Mouse (Mus musculus) neural tube, embryonic 12.5 days (tissue): ENCODE measurements at regions not wholly inside any gene's neighbourhood (a gene's known extent, or its start where the extent isn't known, plus 50 kb on each side); places are given as distances from the start of the nearest gene placed in this dataset.

ENCODE experiments used
- ATAC-seq: fragments of 200-750 bp; cut with Nextera tagmentation; 2 replicates; pipeline ENCODE4 v1.8.0; 2017; ENCODE audit warnings: low read depth, mild to moderate bottlenecking, moderate TSS enrichment, moderate library complexity; ENCODE audit not compliant: low FRiP score
- H3K27ac ChIP-seq: fragments of 300-500 bp; sonication (generic); 2 replicates; pipeline ENCODE4 v1.5.1; 2016
- H3K27me3 ChIP-seq: fragments of 300-500 bp; sonication (generic); replicated peaks from 2 replicates; pipeline ENCODE4 v1.6.1; 2016; ENCODE audit warnings: mild to moderate bottlenecking
- H3K36me3 ChIP-seq: fragments of 300-500 bp; sonication (generic); 2 replicates; pipeline ENCODE4 v1.6.1; 2016; ENCODE audit warnings: mild to moderate bottlenecking
- H3K4me1 ChIP-seq: fragments of 300-500 bp; sonication (generic); 2 replicates; pipeline ENCODE4 v1.6.1; 2016
- H3K4me2 ChIP-seq: fragments of 300-500 bp; sonication (generic); replicated peaks from 2 replicates; pipeline ENCODE4 v1.6.1; 2016; ENCODE audit warnings: mild to moderate bottlenecking
- H3K4me3 ChIP-seq: fragments of 300-500 bp; sonication (generic); 2 replicates; pipeline ENCODE4 v1.5.1; 2016
- H3K9ac ChIP-seq: fragments of 300-500 bp; sonication (generic); 2 replicates; pipeline ENCODE4 v1.6.1; 2016; ENCODE audit warnings: mild to moderate bottlenecking
- H3K9me3 ChIP-seq: fragments of 300-500 bp; sonication (generic); 2 replicates; pipeline ENCODE4 v1.6.1; 2016; ENCODE audit warnings: mild to moderate bottlenecking
- WGBS: fragments of 180-500 bp; shearing (Covaris S2); methylation state at CpG from one replicate; pipeline ENCODE4 v1.1.7; 2016; 5-methylcytosine and 5-hydroxymethylcytosine counted together

- no peak overlapping the region for H3K9ac ChIP-seq
- no peaks in the 10 kb centered on the region for H3K36me3 ChIP-seq
- no peaks in the 10 kb centered on the region for H3K9me3 ChIP-seq
- WGBS: 89% methylated on average over 5 of the region's 5 CpGs
- H3K4me2 ChIP-seq: no peak overlapping the region
- ATAC-seq: no peak
- no peak overlapping the region for H3K27ac ChIP-seq
- H3K4me3 ChIP-seq: no peak overlapping the region
- no peaks in the 10 kb centered on the region for H3K27me3 ChIP-seq
- no peaks in the 10 kb centered on the region for H3K4me1 ChIP-seq
Observed at GRCm38 (mm10) chr16:62681880-62682279, 104.7 kb downstream of the Nsun3 start.

GRCm38 (mm10) chr16:62676815-62677214 lies 109.8 kb downstream of the Nsun3 start:
- Histone ChIP-seq H3K4me1 (no peaks in the 10 kb centered on the region), H3K27ac (no peak overlapping the region), H3K27me3 (no peaks in the 10 kb centered on the region), H3K36me3 (no peaks in the 10 kb centered on the region), H3K4me2 (no peak overlapping the region), H3K4me3 (no peak overlapping the region), H3K9me3 (no peaks in the 10 kb centered on the region), H3K9ac (no peak overlapping the region)
- WGBS: 82% methylated on average over 6 of the region's 6 CpGs
- no peak for ATAC-seq

GRCm38 (mm10) chr16:62657383-62657782 lies 129.2 kb downstream of the Nsun3 start:
- WGBS: 82% methylated on average over 2 of the region's 2 CpGs

GRCm38 (mm10) chr16:62654436-62654835 lies 132.2 kb downstream of the Nsun3 start:
- Histone ChIP-seq H3K4me1 (no peaks in the 10 kb centered on the region), H3K27ac (no peak overlapping the region), H3K27me3 (no peaks in the 10 kb centered on the region), H3K4me2 (no peak overlapping the region), H3K9me3 (no peaks in the 10 kb centered on the region), H3K4me3 (no peak overlapping the region), H3K36me3 (no peaks in the 10 kb centered on the region), H3K9ac (no peak overlapping the region)
- WGBS: 87% methylated on average over 1 of the region's 1 CpGs
- no peak for ATAC-seq

More at GRCm38 (mm10) chr16:62657383-62657782, 129.2 kb downstream of the Nsun3 start:
- Histone ChIP-seq H3K4me1 (no peaks in the 10 kb centered on the region), H3K4me2 (no peak overlapping the region), H3K9me3 (no peaks in the 10 kb centered on the region), H3K27ac (no peak overlapping the region), H3K36me3 (no peaks in the 10 kb centered on the region), H3K4me3 (no peak overlapping the region), H3K9ac (no peak overlapping the region), H3K27me3 (no peaks in the 10 kb centered on the region)
- ATAC-seq: no peak

GRCm38 (mm10) chr16:62653817-62654216 lies 132.8 kb downstream of the Nsun3 start:
- no peak overlapping the region for H3K4me3 ChIP-seq
- H3K9ac ChIP-seq: no peak overlapping the region
- H3K4me1 ChIP-seq: no peaks in the 10 kb centered on the region
- WGBS: 39% methylated on average over 8 of the region's 8 CpGs
- ATAC-seq: 0 out of 2 replicates have a peak, but pooled peaks have one; percentile 33
- H3K9me3 ChIP-seq: no peaks in the 10 kb centered on the region
- no peak overlapping the region for H3K27ac ChIP-seq
- no peak overlapping the region for H3K4me2 ChIP-seq
- H3K27me3 ChIP-seq: no peaks in the 10 kb centered on the region
- no peaks in the 10 kb centered on the region for H3K36me3 ChIP-seq

GRCm38 (mm10) chr16:62652769-62653465 lies 133.7 kb downstream of the Nsun3 start:
- Histone ChIP-seq H3K4me2 (no peak overlapping the region), H3K4me3 (no peak overlapping the region), H3K9me3 (no peaks in the 10 kb centered on the region), H3K27me3 (no peaks in the 10 kb centered on the region), H3K36me3 (no peaks in the 10 kb centered on the region), H3K9ac (no peak overlapping the region), H3K27ac (no peak overlapping the region), H3K4me1 (no peaks in the 10 kb centered on the region)
- WGBS: 79% methylated on average over 6 of the region's 6 CpGs
- ATAC-seq: no peak

GRCm38 (mm10) chr16:62650856-62651255 lies 135.8 kb downstream of the Nsun3 start:
- no peak for ATAC-seq
- no peaks in the 10 kb centered on the region for H3K27me3 ChIP-seq
- H3K9ac ChIP-seq: no peak overlapping the region
- H3K4me1 ChIP-seq: no peaks in the 10 kb centered on the region
- H3K4me2 ChIP-seq: no peak overlapping the region
- no peaks in the 10 kb centered on the region for H3K36me3 ChIP-seq
- H3K4me3 ChIP-seq: no peak overlapping the region
- 91% methylated on average over 7 of the region's 7 CpGs for WGBS
- no peak overlapping the region for H3K27ac ChIP-seq
- no peaks in the 10 kb centered on the region for H3K9me3 ChIP-seq

GRCm38 (mm10) chr16:62648326-62648725 lies 138.3 kb downstream of the Nsun3 start:
- Histone ChIP-seq H3K27ac (no peak overlapping the region), H3K4me1 (no peaks in the 10 kb centered on the region), H3K4me3 (no peak overlapping the region), H3K36me3 (no peaks in the 10 kb centered on the region), H3K9ac (no peak overlapping the region), H3K27me3 (no peaks in the 10 kb centered on the region), H3K4me2 (no peak overlapping the region), H3K9me3 (no peaks in the 10 kb centered on the region)
- WGBS: 40% methylated on average over 8 of the region's 8 CpGs
- no peak for ATAC-seq

GRCm38 (mm10) chr16:62646113-62646512 lies 140.5 kb downstream of the Nsun3 start:
- Histone ChIP-seq H3K27ac (no peak overlapping the region), H3K9me3 (no peaks in the 10 kb centered on the region), H3K36me3 (no peaks in the 10 kb centered on the region), H3K9ac (no peak overlapping the region), H3K27me3 (no peaks in the 10 kb centered on the region), H3K4me1 (no peaks in the 10 kb centered on the region), H3K4me2 (no peak overlapping the region), H3K4me3 (no peak overlapping the region)
- WGBS: 77% methylated on average over 1 of the region's 1 CpGs
- ATAC-seq: peak; percentile 64; the same call in 1 of the 2 replicates

GRCm38 (mm10) chr16:62642859-62643403 lies 143.7 kb downstream of the Nsun3 start:
- Histone ChIP-seq H3K4me3 (no peak overlapping the region), H3K9me3 (no peaks in the 10 kb centered on the region), H3K36me3 (no peaks in the 10 kb centered on the region), H3K27me3 (no peaks in the 10 kb centered on the region), H3K4me2 (no peak overlapping the region), H3K27ac (no peak overlapping the region), H3K9ac (no peak overlapping the region), H3K4me1 (no peaks in the 10 kb centered on the region)
- ATAC-seq: no peak
- WGBS: 87% methylated on average over 10 of the region's 10 CpGs

GRCm38 (mm10) chr16:62623938-62624337 lies 162.7 kb downstream of the Nsun3 start:
- Histone ChIP-seq H3K9ac (no peak overlapping the region), H3K4me2 (no peak overlapping the region), H3K4me3 (no peak overlapping the region), H3K4me1 (no peaks in the 10 kb centered on the region), H3K9me3 (no peaks in the 10 kb centered on the region), H3K27ac (no peak overlapping the region), H3K36me3 (no peaks in the 10 kb centered on the region), H3K27me3 (no peaks in the 10 kb centered on the region)
- ATAC-seq: no peak
- 68% methylated on average over 6 of the region's 6 CpGs for WGBS

GRCm38 (mm10) chr16:62610873-62611272 lies 175.7 kb downstream of the Nsun3 start:
- no peak for ATAC-seq
- H3K9ac ChIP-seq: no peak overlapping the region
- no peaks in the 10 kb centered on the region for H3K9me3 ChIP-seq
- H3K4me1 ChIP-seq: no peaks in the 10 kb centered on the region
- no peak overlapping the region for H3K4me3 ChIP-seq
- WGBS: 92% methylated on average over 5 of the region's 5 CpGs
- no peaks in the 10 kb centered on the region for H3K27me3 ChIP-seq
- no peak overlapping the region for H3K27ac ChIP-seq
- no peaks in the 10 kb centered on the region for H3K36me3 ChIP-seq
- H3K4me2 ChIP-seq: no peak overlapping the region

- 83% methylated on average over 3 of the region's 3 CpGs for WGBS
- Histone ChIP-seq H3K9me3 (no peaks in the 10 kb centered on the region), H3K4me2 (no peak overlapping the region), H3K27ac (no peak overlapping the region), H3K4me1 (no peaks in the 10 kb centered on the region), H3K9ac (no peak overlapping the region), H3K4me3 (no peak overlapping the region), H3K36me3 (no peaks in the 10 kb centered on the region), H3K27me3 (no peaks in the 10 kb centered on the region)
- ATAC-seq: no peak
Observed at GRCm38 (mm10) chr16:62608617-62609016, 178.0 kb downstream of the Nsun3 start.
